Mouse (Mus musculus): Measurements from ENCODE around the gene Angpt4.

The Angpt4 gene

DNA sequence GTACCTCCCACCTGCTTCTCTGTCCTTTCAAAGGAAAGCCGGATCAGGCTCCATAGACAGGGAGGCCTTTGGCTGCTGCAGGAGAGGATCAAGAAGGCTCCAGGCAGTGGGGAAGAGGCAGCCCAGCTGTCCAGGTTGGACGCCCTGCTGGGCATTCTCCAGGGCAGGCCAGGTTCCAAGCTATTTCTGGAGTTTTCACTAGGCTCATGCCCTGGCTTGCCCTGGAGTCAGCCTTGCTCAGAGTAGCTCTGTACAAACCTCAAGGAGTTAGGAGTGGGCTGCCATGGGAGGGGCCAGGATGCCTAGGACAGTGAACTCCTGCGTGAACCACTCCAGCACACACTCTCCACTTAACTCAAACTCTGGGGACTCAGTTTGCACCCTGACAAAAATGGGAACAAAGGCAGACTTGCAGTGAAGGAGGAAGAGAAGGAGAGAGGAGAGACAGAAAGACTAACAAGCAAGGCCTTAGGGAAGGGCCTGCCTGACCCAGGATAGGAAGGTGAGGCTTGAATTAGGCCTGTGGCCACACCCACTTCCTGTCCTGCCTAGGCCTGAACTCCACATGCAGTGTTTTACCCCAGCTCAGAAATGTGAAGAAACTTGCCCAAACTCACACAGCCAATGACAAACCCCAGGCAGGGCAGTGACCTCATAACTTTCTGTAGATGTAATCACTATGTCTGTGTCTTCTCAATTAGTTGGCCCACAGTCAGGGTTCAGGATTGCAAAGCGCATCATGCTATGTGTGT is 66.9 kb downstream of the Angpt4 start:
- in situ Hi-C loops (cut with MboI; ENCODE audit: unreplicated experiment in 2 of 2): loop anchor here (5.0 to 25.0 kb wide), 7 partner anchors 387 to 1416 kb away; partner anchors contain the start of genes Acss1 (in 2 of the 2), Abhd12 (in 1 of the 2), Cst7 (in 1 of the 2) and Fkbp1a (in 1 of the 2)

DNA sequence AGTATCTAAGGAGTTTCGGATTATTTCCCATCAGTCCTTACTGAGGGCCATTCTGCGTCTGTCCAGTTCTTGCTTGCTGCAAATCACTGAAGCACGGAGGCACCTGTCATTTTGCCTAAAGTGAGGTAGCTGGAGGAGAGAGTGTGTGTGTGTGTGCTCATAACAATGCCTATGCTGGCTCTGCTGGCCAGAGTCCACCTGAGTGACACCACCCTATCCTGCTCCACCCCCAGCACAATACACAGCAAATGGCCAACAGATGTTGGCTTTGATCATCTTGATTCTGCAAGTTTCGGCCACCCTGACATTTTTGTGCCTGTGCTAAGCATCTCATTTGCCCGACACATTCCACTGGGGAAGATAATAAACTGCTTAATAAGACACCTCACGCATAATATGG is 67.5 kb downstream of the Angpt4 start:
- in situ Hi-C loops (cut with MboI; ENCODE audit: unreplicated experiment in 2 of 2): loop anchor here (5.0 to 25.0 kb wide), 7 partner anchors 386 to 1416 kb away; partner anchors contain the start of genes Acss1 (in 2 of the 2), Abhd12 (in 1 of the 2), Cst7 (in 1 of the 2) and Fkbp1a (in 1 of the 2)

DNA sequence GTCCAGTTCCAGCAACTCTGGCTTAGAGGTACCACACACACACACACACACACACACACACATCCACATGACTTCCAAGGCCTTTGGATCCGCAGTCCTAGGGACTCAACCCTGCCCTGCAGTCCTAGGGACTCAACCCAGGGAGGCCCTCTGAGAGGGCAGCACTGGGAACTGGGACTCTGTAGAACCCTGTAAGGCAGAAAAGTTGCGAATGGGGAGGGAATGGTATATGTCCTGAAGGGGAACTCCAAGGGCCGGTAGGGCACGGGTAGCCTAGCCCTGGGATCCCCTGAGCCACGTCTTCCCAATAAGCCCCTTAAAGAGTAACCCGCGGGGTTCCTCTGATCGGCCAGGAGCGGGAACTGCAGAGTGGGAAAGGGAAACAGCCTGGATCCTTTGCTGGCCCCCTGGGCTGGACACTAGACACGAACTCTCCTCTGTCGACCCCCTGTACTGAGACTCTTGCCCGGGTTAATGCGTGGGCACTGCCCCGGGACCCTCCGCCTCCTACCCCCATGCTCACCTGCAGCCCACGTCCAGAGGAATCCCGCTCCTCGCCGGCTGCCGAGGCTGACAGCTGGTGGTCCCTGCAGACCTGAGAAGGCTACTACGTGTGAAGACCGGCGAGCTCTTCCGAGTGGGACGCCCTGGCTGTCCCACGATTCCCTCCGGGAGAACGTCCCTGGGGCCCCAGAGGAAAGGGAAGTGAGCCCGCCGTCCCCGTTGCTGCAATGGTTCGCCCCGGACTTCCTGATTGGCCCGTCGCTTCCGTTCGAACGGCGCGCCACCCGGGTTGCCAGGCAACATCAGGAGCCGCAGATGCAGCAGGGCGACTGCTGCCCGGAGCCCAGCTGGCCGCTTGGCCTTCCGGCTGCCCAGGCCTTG is 68.7 kb downstream of the Angpt4 start, which contains the start of gene Fam110a:
Gene Fam110a, minus strand, starts transcription at position 750 of the 885 bp plus-strand sequence.
- in situ Hi-C loops (cut with MboI; ENCODE audit: unreplicated experiment in 2 of 2): loop anchor here (5.0 to 25.0 kb wide), 8 partner anchors 385 to 1417 kb away; partner anchors contain the start of genes Acss1 (in 2 of the 2), Abhd12 (in 1 of the 2), Cst7 (in 1 of the 2) and Fkbp1a (in 1 of the 2)

DNA sequence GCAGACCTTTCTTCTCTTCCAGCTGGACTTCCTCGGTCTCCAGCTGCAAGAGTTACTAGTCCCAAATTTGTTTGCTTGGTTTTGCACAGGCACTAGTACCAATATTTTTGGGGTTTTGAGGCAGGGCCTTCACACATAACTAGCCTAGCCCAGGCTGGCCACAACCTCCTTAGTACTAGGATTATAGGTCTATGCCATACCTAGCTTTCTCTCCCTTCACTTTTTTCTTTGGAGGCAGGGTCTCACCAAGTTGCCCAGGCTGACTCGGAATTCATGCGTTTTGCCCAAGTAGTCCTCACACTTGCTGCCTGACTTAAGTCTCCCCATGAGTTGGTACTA is 69.3 kb downstream of the Angpt4 start:
- in situ Hi-C loops (cut with MboI; ENCODE audit: unreplicated experiment in 2 of 2): loop anchor here (10.0 to 25.0 kb wide), 6 partner anchors 443 to 1418 kb away; partner anchors contain the start of genes Abhd12 (in 1 of the 2), Acss1 (in 1 of the 2), Cst7 (in 1 of the 2) and Fkbp1a (in 1 of the 2)

DNA sequence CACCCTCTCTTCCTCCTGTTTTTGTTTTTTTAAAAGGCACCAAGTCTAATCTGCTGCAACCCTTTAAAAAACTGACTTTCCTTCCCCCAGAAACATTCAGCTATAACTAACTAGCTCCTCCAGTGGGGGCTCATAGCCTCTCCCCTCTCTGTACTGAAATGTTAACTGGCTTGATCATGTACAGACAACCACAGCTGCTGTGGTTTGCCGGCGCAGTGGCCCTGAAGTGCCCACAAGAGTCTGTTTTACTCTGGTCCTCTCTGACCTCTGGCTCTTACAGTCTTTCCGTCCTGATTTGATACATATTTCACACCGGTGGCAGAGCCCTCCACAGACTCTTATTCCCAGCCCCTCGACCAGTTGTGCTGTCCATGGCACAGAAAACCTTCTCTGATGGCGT is 70.3 kb downstream of the Angpt4 start:
- in situ Hi-C loops (cut with MboI; ENCODE audit: unreplicated experiment in 2 of 2): loop anchor here (10.0 to 25.0 kb wide), 6 partner anchors 444 to 1419 kb away; partner anchors contain the start of genes Abhd12 (in 1 of the 2), Acss1 (in 1 of the 2), Cst7 (in 1 of the 2) and Fkbp1a (in 1 of the 2)

DNA sequence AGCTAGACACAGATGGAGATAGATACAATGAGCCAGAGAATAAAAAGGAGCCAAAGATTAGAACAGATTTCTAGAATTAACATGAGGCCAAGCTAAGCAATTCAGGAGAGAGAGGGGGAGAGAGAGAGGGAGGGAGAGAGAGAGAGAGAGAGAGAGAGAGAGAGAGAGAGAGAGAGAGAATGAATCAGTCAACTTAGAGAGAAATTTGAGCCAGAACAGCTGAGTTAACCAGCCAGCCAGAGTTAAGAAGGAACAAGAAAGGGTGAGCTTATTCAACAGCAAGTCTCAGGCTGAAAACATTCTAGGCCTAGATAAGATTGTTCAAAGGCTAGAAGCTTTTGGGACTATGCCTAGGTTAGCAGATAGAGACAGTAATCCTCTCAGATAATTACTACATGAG is 71.5 kb downstream of the Angpt4 start:
- in situ Hi-C loops (cut with MboI; ENCODE audit: unreplicated experiment in 2 of 2): loop anchor here (10.0 to 25.0 kb wide), 6 partner anchors 445 to 1420 kb away; partner anchors contain the start of genes Abhd12 (in 1 of the 2), Acss1 (in 1 of the 2), Cst7 (in 1 of the 2) and Fkbp1a (in 1 of the 2)

DNA sequence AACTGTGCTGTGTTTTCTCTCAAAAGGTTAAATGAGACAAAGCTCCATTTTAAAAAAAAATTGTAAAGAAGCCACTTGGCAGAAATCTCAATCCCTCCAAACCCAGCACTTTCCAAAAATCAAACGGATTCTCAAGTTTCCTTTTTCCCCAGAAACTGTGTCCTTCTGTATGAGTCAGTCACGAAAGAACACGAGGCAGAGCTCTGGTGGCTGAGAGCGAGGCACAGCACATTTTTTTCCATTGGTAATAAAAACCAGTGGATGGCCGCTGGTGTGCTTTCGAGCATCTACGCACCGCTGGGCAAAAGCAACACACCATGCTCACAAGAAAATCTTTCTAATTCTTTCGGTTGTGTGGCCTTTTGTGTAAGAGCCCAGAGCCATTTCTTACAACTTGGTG is 73.0 kb downstream of the Angpt4 start:
- in situ Hi-C loops (cut with MboI; ENCODE audit: unreplicated experiment in 2 of 2): loop anchor here (10.0 to 25.0 kb wide), 6 partner anchors 447 to 1422 kb away; partner anchors contain the start of genes Abhd12 (in 1 of the 2), Acss1 (in 1 of the 2), Cst7 (in 1 of the 2) and Fkbp1a (in 1 of the 2)

DNA sequence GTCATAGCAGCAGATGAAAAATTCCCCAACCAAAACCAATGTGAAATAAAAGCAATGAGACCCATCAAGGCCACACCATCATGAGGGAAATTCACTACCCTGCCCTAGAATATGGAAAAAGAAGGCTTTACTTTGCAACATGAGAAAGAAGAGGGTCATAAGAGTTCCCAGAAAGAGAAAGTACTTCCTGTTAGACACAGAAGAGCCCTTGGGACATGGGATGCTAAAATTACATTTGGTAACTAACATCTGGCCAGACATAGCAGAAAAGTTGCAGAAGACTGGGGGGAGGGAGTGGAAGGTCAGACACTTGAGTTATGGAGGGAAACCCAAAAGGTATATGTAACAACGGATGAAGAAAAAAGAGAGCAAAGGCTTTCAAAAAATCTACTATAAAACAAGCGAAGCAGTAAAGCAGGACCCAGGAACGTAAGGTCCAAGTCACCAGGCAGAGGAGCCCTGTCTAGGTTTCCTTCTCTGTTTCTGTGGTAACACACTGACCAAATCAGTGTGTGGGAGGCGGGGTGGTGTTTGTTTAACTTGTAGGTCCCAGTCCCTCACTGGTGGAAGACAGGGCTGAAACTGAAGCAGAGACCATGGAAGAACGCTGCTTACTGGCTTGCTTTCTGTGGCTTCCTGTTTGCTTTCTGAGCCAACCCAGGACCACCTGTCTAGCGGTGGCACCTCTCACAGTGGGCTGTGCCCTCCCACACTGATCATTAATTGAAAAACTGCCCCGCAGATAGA is 74.6 kb downstream of the Angpt4 start:
- in situ Hi-C loops (cut with MboI; ENCODE audit: unreplicated experiment in 2 of 2): loop anchor here (10.0 to 25.0 kb wide), 6 partner anchors 448 to 1423 kb away; partner anchors contain the start of genes Abhd12 (in 1 of the 2), Acss1 (in 1 of the 2), Cst7 (in 1 of the 2) and Fkbp1a (in 1 of the 2)

DNA sequence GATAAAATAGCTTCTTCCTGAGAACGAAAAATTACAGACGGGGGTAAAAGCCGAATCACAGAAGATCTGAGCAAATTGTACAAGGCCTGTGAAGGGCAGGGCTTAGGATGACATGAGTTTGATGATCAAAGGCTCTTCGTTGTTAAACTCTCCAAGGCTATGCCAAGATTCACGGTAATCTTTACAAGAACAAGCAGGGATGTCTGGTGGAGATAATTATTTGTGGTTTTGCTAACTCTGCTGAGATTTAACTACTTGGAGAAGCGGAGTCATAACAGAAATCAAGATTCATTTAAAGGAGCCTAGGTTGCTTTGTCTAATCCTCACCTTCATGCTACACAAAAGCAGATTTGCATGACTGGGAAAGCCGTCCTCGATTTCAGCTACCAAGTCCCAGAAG is 75.9 kb downstream of the Angpt4 start:
- in situ Hi-C loops (cut with MboI; ENCODE audit: unreplicated experiment in 2 of 2): loop anchor here (10.0 to 25.0 kb wide), 6 partner anchors 450 to 1425 kb away; partner anchors contain the start of genes Abhd12 (in 1 of the 2), Acss1 (in 1 of the 2), Cst7 (in 1 of the 2) and Fkbp1a (in 1 of the 2)

DNA sequence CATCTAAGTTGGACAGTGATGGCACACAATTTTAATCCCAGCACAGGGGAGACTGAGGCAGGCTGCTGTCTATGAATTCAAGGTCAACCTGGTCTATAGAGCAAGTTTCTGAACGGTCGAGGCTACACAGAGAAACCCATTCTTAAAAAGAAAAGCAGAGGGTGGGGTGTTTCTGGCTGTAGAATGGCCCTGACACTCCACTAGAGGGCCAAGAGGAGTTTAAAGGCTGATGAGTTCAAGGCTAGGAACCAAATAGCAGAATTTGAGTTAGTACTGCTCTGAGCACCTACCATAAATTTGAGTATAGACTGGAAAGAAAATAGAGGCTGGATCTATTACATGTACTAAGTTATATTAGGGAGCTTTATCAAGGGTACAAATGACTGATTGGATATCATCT is 78.0 kb downstream of the Angpt4 start:
- in situ Hi-C loops (cut with MboI; ENCODE audit: unreplicated experiment in 2 of 2): loop anchor here (10.0 to 25.0 kb wide), 6 partner anchors 452 to 1427 kb away; partner anchors contain the start of genes Abhd12 (in 1 of the 2), Acss1 (in 1 of the 2), Cst7 (in 1 of the 2) and Fkbp1a (in 1 of the 2)

DNA sequence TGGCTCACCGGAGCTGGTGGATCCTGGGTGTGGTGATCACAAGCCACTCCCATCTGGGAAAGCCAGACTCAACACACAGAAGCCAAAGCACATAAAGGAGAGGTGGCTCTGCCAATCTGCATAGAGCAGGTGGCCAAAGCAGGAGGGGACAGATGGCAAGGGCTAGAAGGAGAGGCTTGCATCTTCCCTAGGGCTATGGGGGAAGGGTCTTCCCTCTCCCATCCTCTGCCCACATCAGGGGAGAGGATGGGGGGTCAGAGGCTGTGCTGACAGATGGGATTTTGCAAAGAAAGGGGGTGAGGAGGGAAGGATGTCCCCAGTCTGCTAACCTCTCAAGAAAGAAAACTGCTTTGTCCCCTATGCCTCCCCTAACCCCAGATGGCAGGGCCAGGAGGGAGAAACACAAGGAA is 80.0 kb downstream of the Angpt4 start:
- in situ Hi-C loops (cut with MboI; ENCODE audit: unreplicated experiment in 2 of 2): loop anchor here (5.0 to 25.0 kb wide), 6 partner anchors 114 to 1429 kb away; partner anchors contain the start of genes Abhd12 (in 1 of the 2), Acss1 (in 1 of the 2), Cst7 (in 1 of the 2) and Fkbp1a (in 1 of the 2)

DNA sequence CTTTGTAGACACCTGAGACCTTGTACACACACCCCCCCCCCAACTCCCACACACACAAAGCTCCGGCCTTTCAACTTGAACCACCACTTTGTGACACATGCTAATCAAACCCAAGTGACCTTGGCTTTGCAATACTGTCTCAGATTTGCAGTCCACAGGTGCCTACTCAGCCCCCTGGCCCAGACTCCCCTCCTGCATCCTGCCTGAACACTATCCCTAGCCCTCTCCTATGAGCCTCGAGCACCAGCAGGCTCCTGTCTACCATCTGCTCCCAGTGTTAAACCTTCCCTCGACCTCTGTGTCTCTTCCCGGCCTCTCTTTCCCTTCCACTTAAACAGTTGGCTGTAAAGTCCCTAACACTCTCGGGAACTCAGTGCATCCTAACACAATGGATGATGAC is 80.4 kb downstream of the Angpt4 start:
- in situ Hi-C loops (cut with MboI; ENCODE audit: unreplicated experiment in 2 of 2): loop anchor here (5.0 to 25.0 kb wide), 6 partner anchors 114 to 1429 kb away; partner anchors contain the start of genes Abhd12 (in 1 of the 2), Acss1 (in 1 of the 2), Cst7 (in 1 of the 2) and Fkbp1a (in 1 of the 2)

DNA sequence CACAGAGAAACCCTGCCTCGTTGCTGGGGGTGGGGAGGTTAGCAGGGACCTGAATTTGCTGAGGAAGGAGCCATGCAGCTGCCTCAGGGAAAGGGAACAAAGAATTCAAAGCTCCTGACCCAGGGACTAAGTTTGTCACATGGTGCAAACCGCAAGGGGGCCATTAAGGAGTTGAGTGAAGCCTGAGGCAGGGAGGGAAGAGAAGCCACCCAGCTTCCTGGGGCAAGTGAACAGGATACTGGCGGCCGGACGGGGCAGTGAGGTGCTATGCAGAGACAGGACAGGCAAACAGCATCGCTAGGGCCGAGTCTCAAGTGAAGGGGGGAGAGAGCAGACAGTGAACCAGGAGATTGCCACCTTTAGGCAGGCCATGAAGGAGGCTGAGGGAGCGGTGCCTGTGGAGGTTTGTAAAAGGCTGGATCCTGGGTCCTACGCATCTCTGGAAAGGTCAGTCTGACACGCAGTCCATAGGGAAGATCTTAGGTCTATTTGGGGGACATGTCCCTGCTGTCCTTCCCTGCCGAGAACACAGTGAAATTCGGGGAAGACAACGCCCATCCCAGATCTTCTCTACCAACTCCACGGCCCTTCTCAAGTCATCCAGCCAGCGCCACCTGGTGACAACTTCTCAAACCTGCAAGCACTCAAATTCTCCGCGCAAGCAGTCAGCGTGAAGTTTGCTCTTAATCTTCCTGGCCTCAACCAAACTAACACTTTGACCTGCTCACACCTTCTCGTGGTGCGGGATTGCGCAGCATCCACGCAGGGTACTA is 83.5 kb downstream of the Angpt4 start:
- in situ Hi-C loops (cut with MboI; ENCODE audit: unreplicated experiment in 2 of 2): loop anchor here (5.0 to 25.0 kb wide), 8 partner anchors 52 to 1432 kb away; partner anchors contain the start of genes Abhd12 (in 1 of the 2), Acss1 (in 1 of the 2), Cst7 (in 1 of the 2) and Fkbp1a (in 1 of the 2)
